Comparison of ENCODE assay signal across 8 mouse cellular contexts in the genomic region with DNA sequence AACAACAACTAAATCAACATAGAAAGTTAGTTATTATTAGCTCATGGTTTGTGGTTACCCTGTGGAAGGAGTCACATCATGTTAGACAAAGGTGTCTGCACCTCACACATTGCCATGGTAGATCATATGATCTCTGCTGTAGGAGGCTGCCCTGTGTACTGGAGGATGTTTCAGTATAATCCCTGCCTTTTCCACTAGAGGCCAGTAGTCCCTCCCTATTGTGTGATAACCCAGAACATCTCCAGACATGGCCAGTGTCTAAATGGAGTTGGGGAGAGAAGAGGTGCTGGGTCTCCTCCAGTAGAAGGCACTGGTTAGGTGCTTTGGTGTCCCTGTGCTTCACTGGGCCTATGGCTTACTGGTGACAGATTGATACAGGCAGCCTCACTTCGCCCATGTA.
DNase-seq lines count a peak whose midpoint lies in the region; ATAC-seq and TF ChIP-seq lines count a peak whose summit lies in the region.

No protein-coding gene starts in this region.

- ATAC-seq in megakaryocyte progenitor cell, adult 5-6 weeks (replicated peaks; ENCODE audit: poor library complexity) = peak; percentile 65

- TF ChIP-seq POLR2A in cerebellum, adult 2 months (IDR thresholded peaks at IDR 0.05; ENCODE audit: borderline replicate concordance, insufficient read depth, low read length) = no peak
- TF ChIP-seq POLR2A in brain, embryonic 14.5 days (IDR thresholded peaks at IDR 0.05; ENCODE audit: borderline replicate concordance, extremely low read depth, insufficient read depth, insufficient read length, poor library complexity, severe bottlenecking) = no peak

- no peaks in the 10 kb centered on the region for H3K27me3 ChIP-seq in cerebellum, adult 2 months (ENCODE audit: control insufficient read depth, insufficient read depth, low read length)

- TF ChIP-seq CTCF in cerebellum, adult 2 months (IDR thresholded peaks at IDR 0.05; ENCODE audit: borderline replicate concordance, insufficient read depth, low read depth, low read length) = peak; percentile 17; the same call in 1 of the 2 replicates
- TF ChIP-seq CTCF in layer of hippocampus, adult 2 months (conservative IDR thresholded peaks at IDR 0.05) = peak; percentile 73
- peak; percentile 43; the same call in 1 of the 2 replicates for TF ChIP-seq CTCF in brain, embryonic 14.5 days (IDR thresholded peaks at IDR 0.05; ENCODE audit: borderline replicate concordance, extremely low read depth, insufficient read depth, insufficient read length)

- WGBS in cerebellum, adult 2 months = 93% methylated on average over 1 of the region's 1 CpGs

- DNase-seq in cerebellum, adult 2 months = no peak
- DNase-seq in cerebellum, postnatal 25 days = no peak
- no peak for DNase-seq in layer of hippocampus, adult 2 months (ENCODE audit: low spot score in 2 of 2)
- DNase-seq in layer of hippocampus, postnatal 25 days (ENCODE audit: extremely low spot score in 1 of 2, low spot score in 1 of 2) = no peak
- peak; percentile 24 for DNase-seq in brain, embryonic 14.5 days (ENCODE audit: low read depth)
- no peak for DNase-seq in testis, postnatal 10 days (ENCODE audit: low spot score)
- DNase-seq in urinary bladder, postnatal 10 days (ENCODE audit: low spot score) = no peak

- H3K4me1 ChIP-seq in cerebellum, adult 2 months (ENCODE audit: control insufficient read depth, insufficient read depth, low read length) = peaks cover 4% of the 10 kb centered on the region; the same call in 1 of the 2 replicates

- no peak overlapping the region for H3K27ac ChIP-seq in cerebellum, adult 2 months (ENCODE audit: insufficient read depth, low read length)
- no peak overlapping the region for H3K27ac ChIP-seq in layer of hippocampus, adult 2 months

- H3K4me3 ChIP-seq in cerebellum, adult 2 months (replicated peaks; ENCODE audit: insufficient read depth, low read depth, low read length) = no peak overlapping the region
- no peak overlapping the region for H3K4me3 ChIP-seq in layer of hippocampus, adult 2 months

Comparison
In these comparisons a context has a peak if more than half of its experiments do, and no peak if none do; other contexts are left out.
1. CTCF ChIP-seq: peak in every context shown above with its lines; median percentile 73 in layer of hippocampus, adult 2 months; 43 in brain, embryonic 14.5 days; 17 in cerebellum, adult 2 months.